Mouse (Mus musculus) limb, embryonic 11.5 days (tissue): Measurements from ENCODE around the gene Kap. TPM values are rescaled to one million over a fixed set of nuclear protein-coding genes. Genes with fewer than 3 reads are reported as not detected.
"Not testable (repeated sequence)": the region's sequence is repeated elsewhere in the genome, so short reads cannot be mapped to it uniquely, and the experiment has no call there.

Source experiments
- ATAC-seq: fragments of 200-750 bp; cut with Nextera tagmentation; 2 replicates; pipeline ENCODE4 v1.8.0; 2017; ENCODE audit warnings: low read depth; ENCODE audit not compliant: insufficient number of reproducible peaks, low FRiP score, low TSS enrichment
- DNase-seq: peaks from one replicate; pipeline ENCODE4 v3.0.0-alpha.2; 2015; ENCODE audit warnings: low spot score
- H3K27ac ChIP-seq: fragments of 300-500 bp; sonication (generic); replicated peaks from 2 replicates; pipeline ENCODE4 v1.5.1; 2014; ENCODE audit warnings: low read depth, mild to moderate bottlenecking, low read length
- H3K27me3 ChIP-seq: fragments of 300-500 bp; sonication (generic); 2 replicates; pipeline ENCODE4 v1.6.1; 2014; ENCODE audit warnings: mild to moderate bottlenecking, low read length, mixed read lengths; ENCODE audit not compliant: control insufficient read depth, insufficient read depth
- H3K36me3 ChIP-seq: fragments of 300-500 bp; sonication (generic); 2 replicates; pipeline ENCODE4 v1.6.1; 2014; ENCODE audit warnings: mild to moderate bottlenecking, low read length, moderate library complexity, mixed read lengths; ENCODE audit not compliant: control insufficient read depth, insufficient read depth
- H3K4me1 ChIP-seq: fragments of 300-500 bp; sonication (generic); 2 replicates; pipeline ENCODE4 v1.6.1; 2014; ENCODE audit warnings: low read length, mixed read lengths; ENCODE audit not compliant: control insufficient read depth, insufficient read depth
- H3K4me2 ChIP-seq: fragments of 300-500 bp; sonication (generic); 2 replicates; pipeline ENCODE4 v1.6.1; 2014; ENCODE audit warnings: low read depth, mild to moderate bottlenecking, moderate library complexity; ENCODE audit not compliant: severe bottlenecking
- H3K4me3 ChIP-seq: fragments of 300-500 bp; sonication (generic); 2 replicates; pipeline ENCODE4 v1.5.1; 2014; ENCODE audit warnings: low read depth, low read length
- H3K9ac ChIP-seq: fragments of 300-500 bp; sonication (generic); 2 replicates; pipeline ENCODE4 v1.6.1; 2014; ENCODE audit warnings: mild to moderate bottlenecking, low read length
- H3K9me3 ChIP-seq: fragments of 300-500 bp; sonication (generic); 2 replicates; pipeline ENCODE4 v1.6.1; 2016; ENCODE audit warnings: low read length; ENCODE audit not compliant: control insufficient read depth
- WGBS: fragments of 180-500 bp; shearing (Covaris S2); extraction: QIAGEN DNeasy Blood & Tissue Kit; methylation state at CpG from one replicate; pipeline ENCODE4 v1.1.7; 2014; 5-methylcytosine and 5-hydroxymethylcytosine counted together
- polyA plus RNA-seq: library from polyadenylated mRNA; unstranded; fragments of >200 nt; fragmentation: Nextera tagmentation; extraction: Ambion mirVana; gene quantifications from 2 replicates; pipeline ENCODE4 v1.2.1, GENCODE M21; 2014

Gene Kap
- polyA plus RNA-seq, 1 experiment from 2014 or later, result not detected

DNA sequence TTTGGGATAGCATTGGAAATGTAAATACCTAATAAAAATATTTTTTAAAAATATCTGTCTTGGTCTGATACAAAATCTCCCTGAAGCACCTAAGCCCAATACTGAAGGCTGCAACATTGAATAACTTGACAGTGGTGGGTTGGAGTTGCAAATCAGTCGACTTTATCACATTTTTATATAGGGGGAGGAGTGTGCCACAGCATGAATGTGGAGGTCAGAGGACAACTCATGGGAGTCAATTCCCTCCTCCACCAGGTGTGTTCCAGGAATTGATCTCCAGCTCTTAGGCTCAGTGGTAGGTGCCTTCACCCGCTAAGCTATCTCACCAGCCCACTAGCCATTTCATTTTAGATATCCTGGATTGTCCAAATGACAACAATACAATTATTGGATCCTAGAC lies 4.2 kb downstream of the Kap start:
- no peak for ATAC-seq
- H3K4me1 ChIP-seq, result no peaks in the 10 kb centered on the region
- no peaks in the 10 kb centered on the region for H3K36me3 ChIP-seq
- no peak overlapping the region for H3K4me3 ChIP-seq
- 76% methylated on average over 2 of the region's 2 CpGs for WGBS
- H3K27me3 ChIP-seq, result no peaks in the 10 kb centered on the region
- no peak overlapping the region for H3K27ac ChIP-seq
- H3K9ac ChIP-seq, result no peak overlapping the region
- no peak overlapping the region for H3K4me2 ChIP-seq
- no peak for DNase-seq
- no peaks in the 10 kb centered on the region for H3K9me3 ChIP-seq

- H3K4me2 ChIP-seq, H3K27ac ChIP-seq, H3K27me3 ChIP-seq, H3K9ac ChIP-seq, H3K4me1 ChIP-seq, H3K36me3 ChIP-seq, H3K9me3 ChIP-seq, ATAC-seq, DNase-seq, H3K4me3 ChIP-seq: not testable (repeated sequence)
- WGBS, result 89% methylated on average over 5 of the region's 6 CpGs
These were observed 4.7 kb downstream of the Kap start for GRCm38 (mm10) chr6:133848861-133849260.

GRCm38 (mm10) chr6:133838296-133838995 lies 15.1 kb downstream of the Kap start:
- ATAC-seq, H3K9me3 ChIP-seq, DNase-seq, H3K27me3 ChIP-seq, H3K4me2 ChIP-seq, H3K4me1 ChIP-seq, H3K4me3 ChIP-seq, H3K36me3 ChIP-seq, H3K27ac ChIP-seq, H3K9ac ChIP-seq: not testable (repeated sequence)
- 85% methylated on average over 29 of the region's 29 CpGs for WGBS

DNA sequence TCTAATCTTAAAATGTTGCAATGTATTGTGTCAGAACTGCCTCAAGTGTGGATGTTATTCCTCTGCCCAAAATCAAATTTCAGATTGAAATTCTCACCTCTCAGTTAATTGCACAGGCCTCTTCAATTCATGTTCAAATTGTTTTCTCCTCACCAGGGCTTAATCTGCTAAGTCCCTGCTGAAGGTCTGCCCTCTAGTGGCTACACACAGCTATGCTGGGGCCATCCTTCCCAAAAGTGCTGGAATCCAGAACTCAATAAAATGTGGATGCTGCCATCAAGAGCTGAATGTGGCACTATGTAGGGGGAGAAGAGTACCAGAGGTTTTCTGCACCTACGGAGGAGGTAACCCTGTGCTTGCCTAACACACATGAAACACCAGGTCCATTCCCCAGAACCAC lies 41.2 kb downstream of the Kap start:
- ATAC-seq, result no peak
- H3K4me2 ChIP-seq, result no peak overlapping the region
- H3K36me3 ChIP-seq, result no peaks in the 10 kb centered on the region
- H3K9ac ChIP-seq, result no peak overlapping the region
- 42% methylated on average over 1 of the region's 1 CpGs for WGBS
- no peaks in the 10 kb centered on the region for H3K27me3 ChIP-seq
- no peak overlapping the region for H3K27ac ChIP-seq
- DNase-seq, result no peak
- H3K4me1 ChIP-seq, result no peaks in the 10 kb centered on the region
- no peak overlapping the region for H3K4me3 ChIP-seq
- no peaks in the 10 kb centered on the region for H3K9me3 ChIP-seq

Other genes starting within 250 kb of the Kap start
- gene Etv6, start 181.9 kb upstream of the Kap start, polyA plus RNA-seq, result 20.0 and 20.5 TPM in 2 replicates